Mouse (Mus musculus): Measurements from ENCODE around the gene Spata2. TPM values are rescaled to one million over a fixed set of nuclear protein-coding genes. Genes with fewer than 3 reads are reported as not detected.

Gene Spata2
- polyA plus RNA-seq, 1 experiment from 2014 or later: 22.1 TPM

- no peak overlapping the region for H3K27ac ChIP-seq (ENCODE audit: low read depth, low read length)
- H3K4me3 ChIP-seq (ENCODE audit: low read depth, low read length): no peak overlapping the region
- H3K36me3 ChIP-seq (ENCODE audit: control insufficient read depth, insufficient read depth, low read length): peaks cover 80% of the 10 kb centered on the region
- H3K9ac ChIP-seq (ENCODE audit: low read length): no peak overlapping the region
- no peaks in the 10 kb centered on the region for H3K27me3 ChIP-seq (replicated peaks; ENCODE audit: control insufficient read depth, insufficient read depth, low read length)
- H3K9me3 ChIP-seq (replicated peaks; ENCODE audit: control insufficient read depth, low read length): no peaks in the 10 kb centered on the region
- WGBS: 91% methylated on average over 5 of the region's 5 CpGs
- H3K4me2 ChIP-seq (ENCODE audit: low read length): no peak overlapping the region
- no peak for DNase-seq (ENCODE audit: low spot score)
- H3K4me1 ChIP-seq (ENCODE audit: control insufficient read depth, insufficient read depth, low read length): no peaks in the 10 kb centered on the region
- ATAC-seq: no peak
Observed at GRCm38 (mm10) chr2:167515688-167516087, 23.0 kb upstream of the Spata2 start.

GRCm38 (mm10) chr2:167514641-167515040, 22.0 kb upstream of the Spata2 start:
- Histone ChIP-seq H3K27me3 (replicated peaks; ENCODE audit: control insufficient read depth, insufficient read depth, low read length) (no peaks in the 10 kb centered on the region), H3K4me2 (ENCODE audit: low read length) (no peak overlapping the region), H3K9me3 (replicated peaks; ENCODE audit: control insufficient read depth, low read length) (no peaks in the 10 kb centered on the region), H3K9ac (ENCODE audit: low read length) (no peak overlapping the region), H3K36me3 (ENCODE audit: control insufficient read depth, insufficient read depth, low read length) (peaks cover 90% of the 10 kb centered on the region), H3K27ac (ENCODE audit: low read depth, low read length) (no peak overlapping the region), H3K4me3 (ENCODE audit: low read depth, low read length) (no peak overlapping the region), H3K4me1 (ENCODE audit: control insufficient read depth, insufficient read depth, low read length) (no peaks in the 10 kb centered on the region)
- no peak for DNase-seq (ENCODE audit: low spot score)
- ATAC-seq: no peak
- 97% methylated on average over 4 of the region's 4 CpGs for WGBS

GRCm38 (mm10) chr2:167512970-167513369, 20.3 kb upstream of the Spata2 start:
- 93% methylated on average over 5 of the region's 5 CpGs for WGBS
- H3K4me2 ChIP-seq (ENCODE audit: low read length): no peak overlapping the region
- H3K27me3 ChIP-seq (replicated peaks; ENCODE audit: control insufficient read depth, insufficient read depth, low read length): no peaks in the 10 kb centered on the region
- H3K4me3 ChIP-seq (ENCODE audit: low read depth, low read length): no peak overlapping the region
- no peak for DNase-seq (ENCODE audit: low spot score)
- no peak overlapping the region for H3K9ac ChIP-seq (ENCODE audit: low read length)
- no peak overlapping the region for H3K27ac ChIP-seq (ENCODE audit: low read depth, low read length)
- H3K9me3 ChIP-seq (replicated peaks; ENCODE audit: control insufficient read depth, low read length): no peaks in the 10 kb centered on the region
- no peak for ATAC-seq
- H3K4me1 ChIP-seq (ENCODE audit: control insufficient read depth, insufficient read depth, low read length): no peaks in the 10 kb centered on the region
- peaks cover 99% of the 10 kb centered on the region for H3K36me3 ChIP-seq (ENCODE audit: control insufficient read depth, insufficient read depth, low read length)

GRCm38 (mm10) chr2:167512365-167512764, 19.7 kb upstream of the Spata2 start:
- no peaks in the 10 kb centered on the region for H3K9me3 ChIP-seq (replicated peaks; ENCODE audit: control insufficient read depth, low read length)
- ATAC-seq (no peak), DNase-seq (ENCODE audit: low spot score) (no peak)
- H3K36me3 ChIP-seq (ENCODE audit: control insufficient read depth, insufficient read depth, low read length): peaks cover 98% of the 10 kb centered on the region
- WGBS: 96% methylated on average over 9 of the region's 9 CpGs
- H3K9ac ChIP-seq (ENCODE audit: low read length): no peak overlapping the region
- H3K4me2 ChIP-seq (ENCODE audit: low read length): no peak overlapping the region
- no peak overlapping the region for H3K27ac ChIP-seq (ENCODE audit: low read depth, low read length)
- H3K4me1 ChIP-seq (ENCODE audit: control insufficient read depth, insufficient read depth, low read length): no peaks in the 10 kb centered on the region
- no peaks in the 10 kb centered on the region for H3K27me3 ChIP-seq (replicated peaks; ENCODE audit: control insufficient read depth, insufficient read depth, low read length)
- H3K4me3 ChIP-seq (ENCODE audit: low read depth, low read length): no peak overlapping the region

GRCm38 (mm10) chr2:167510485-167510884, 17.8 kb upstream of the Spata2 start:
- no peak overlapping the region for H3K4me3 ChIP-seq (ENCODE audit: low read depth, low read length)
- H3K4me2 ChIP-seq (ENCODE audit: low read length): no peak overlapping the region
- no peak overlapping the region for H3K9ac ChIP-seq (ENCODE audit: low read length)
- no peak for DNase-seq (ENCODE audit: low spot score)
- no peaks in the 10 kb centered on the region for H3K27me3 ChIP-seq (replicated peaks; ENCODE audit: control insufficient read depth, insufficient read depth, low read length)
- H3K27ac ChIP-seq (ENCODE audit: low read depth, low read length): no peak overlapping the region
- 0 out of 2 replicates have a peak, but pooled peaks cover 4% of the 10 kb centered on the region for H3K4me1 ChIP-seq (ENCODE audit: control insufficient read depth, insufficient read depth, low read length)
- H3K9me3 ChIP-seq (replicated peaks; ENCODE audit: control insufficient read depth, low read length): no peaks in the 10 kb centered on the region
- no peak for ATAC-seq
- WGBS: 91% methylated on average over 3 of the region's 3 CpGs
- H3K36me3 ChIP-seq (ENCODE audit: control insufficient read depth, insufficient read depth, low read length): peaks cover 91% of the 10 kb centered on the region

GRCm38 (mm10) chr2:167508569-167508968, 15.9 kb upstream of the Spata2 start:
- no peak overlapping the region for H3K27ac ChIP-seq (ENCODE audit: low read depth, low read length)
- no peak overlapping the region for H3K4me3 ChIP-seq (ENCODE audit: low read depth, low read length)
- H3K27me3 ChIP-seq (replicated peaks; ENCODE audit: control insufficient read depth, insufficient read depth, low read length): no peaks in the 10 kb centered on the region
- H3K36me3 ChIP-seq (ENCODE audit: control insufficient read depth, insufficient read depth, low read length): peaks cover 76% of the 10 kb centered on the region
- no peaks in the 10 kb centered on the region for H3K9me3 ChIP-seq (replicated peaks; ENCODE audit: control insufficient read depth, low read length)
- no peak overlapping the region for H3K9ac ChIP-seq (ENCODE audit: low read length)
- H3K4me1 ChIP-seq (ENCODE audit: control insufficient read depth, insufficient read depth, low read length): peaks cover 18% of the 10 kb centered on the region
- ATAC-seq (no peak), DNase-seq (ENCODE audit: low spot score) (no peak)
- WGBS: 95% methylated on average over 4 of the region's 4 CpGs
- no peak overlapping the region for H3K4me2 ChIP-seq (ENCODE audit: low read length)

GRCm38 (mm10) chr2:167507719-167508385, 15.2 kb upstream of the Spata2 start:
- Histone ChIP-seq H3K4me2 (ENCODE audit: low read length) (no peak overlapping the region), H3K9ac (ENCODE audit: low read length) (no peak overlapping the region), H3K4me1 (ENCODE audit: control insufficient read depth, insufficient read depth, low read length) (peaks cover 18% of the 10 kb centered on the region), H3K4me3 (ENCODE audit: low read depth, low read length) (no peak overlapping the region), H3K9me3 (replicated peaks; ENCODE audit: control insufficient read depth, low read length) (no peaks in the 10 kb centered on the region), H3K27me3 (replicated peaks; ENCODE audit: control insufficient read depth, insufficient read depth, low read length) (no peaks in the 10 kb centered on the region), H3K27ac (ENCODE audit: low read depth, low read length) (no peak overlapping the region), H3K36me3 (ENCODE audit: control insufficient read depth, insufficient read depth, low read length) (peaks cover 69% of the 10 kb centered on the region)
- ATAC-seq (no peak), DNase-seq (ENCODE audit: low spot score) (no peak)
- WGBS: 95% methylated on average over 3 of the region's 3 CpGs

- H3K9me3 ChIP-seq (replicated peaks; ENCODE audit: control insufficient read depth, low read length): no peaks in the 10 kb centered on the region
- DNase-seq (ENCODE audit: low spot score) (no peak), ATAC-seq (no peak)
- H3K27me3 ChIP-seq (replicated peaks; ENCODE audit: control insufficient read depth, insufficient read depth, low read length): no peaks in the 10 kb centered on the region
- WGBS: 94% methylated on average over 10 of the region's 10 CpGs
- H3K36me3 ChIP-seq (ENCODE audit: control insufficient read depth, insufficient read depth, low read length): peaks cover 57% of the 10 kb centered on the region
- H3K4me3 ChIP-seq (ENCODE audit: low read depth, low read length): no peak overlapping the region
- peaks cover 18% of the 10 kb centered on the region for H3K4me1 ChIP-seq (ENCODE audit: control insufficient read depth, insufficient read depth, low read length)
- H3K9ac ChIP-seq (ENCODE audit: low read length): no peak overlapping the region
- H3K4me2 ChIP-seq (ENCODE audit: low read length): no peak overlapping the region
- H3K27ac ChIP-seq (ENCODE audit: low read depth, low read length): no peak overlapping the region
Observed at GRCm38 (mm10) chr2:167506546-167507260, 14.0 kb upstream of the Spata2 start.

- H3K27me3 ChIP-seq (replicated peaks; ENCODE audit: control insufficient read depth, insufficient read depth, low read length): no peaks in the 10 kb centered on the region
- DNase-seq (ENCODE audit: low spot score) (no peak), ATAC-seq (no peak)
- peak overlapping the region; percentile 99; the same call in 1 of the 2 replicates for H3K4me3 ChIP-seq (ENCODE audit: low read depth, low read length)
- peaks cover 42% of the 10 kb centered on the region for H3K36me3 ChIP-seq (ENCODE audit: control insufficient read depth, insufficient read depth, low read length)
- H3K4me1 ChIP-seq (ENCODE audit: control insufficient read depth, insufficient read depth, low read length): peaks cover 18% of the 10 kb centered on the region
- H3K9me3 ChIP-seq (replicated peaks; ENCODE audit: control insufficient read depth, low read length): no peaks in the 10 kb centered on the region
- H3K4me2 ChIP-seq (ENCODE audit: low read length): peak overlapping the region; percentile 88
- peak overlapping the region; percentile 41; the same call in 1 of the 2 replicates for H3K9ac ChIP-seq (ENCODE audit: low read length)
- H3K27ac ChIP-seq (ENCODE audit: low read depth, low read length): no peak overlapping the region
- WGBS: 92% methylated on average over 3 of the region's 3 CpGs
Observed at GRCm38 (mm10) chr2:167505127-167505526, 12.4 kb upstream of the Spata2 start.
